Mouse (Mus musculus) cerebellum, adult 11 months (tissue): Measurements from ENCODE around the gene Rabgap1l.

Experiments used
- DNase-seq: peaks from one replicate; pipeline ENCODE4 v3.0.0; 2022

The Rabgap1l gene

GRCm38 (mm10) chr1:160273133-160273743 lies 519.8 kb downstream of the Rabgap1l start:
- no peak for DNase-seq

GRCm38 (mm10) chr1:160271282-160271967 lies 521.6 kb downstream of the Rabgap1l start:
- DNase-seq = no peak

GRCm38 (mm10) chr1:160268322-160268721 lies 524.7 kb downstream of the Rabgap1l start:
- no peak for DNase-seq

- no peak for DNase-seq
These were observed 529.2 kb downstream of the Rabgap1l start for GRCm38 (mm10) chr1:160263630-160264346.

GRCm38 (mm10) chr1:160263053-160263452 lies 530.0 kb downstream of the Rabgap1l start:
- DNase-seq = no peak

- DNase-seq = no peak
These were observed 530.6 kb downstream of the Rabgap1l start for GRCm38 (mm10) chr1:160262415-160262814.

GRCm38 (mm10) chr1:160261849-160262248 lies 531.2 kb downstream of the Rabgap1l start:
- DNase-seq = no peak

GRCm38 (mm10) chr1:160260605-160261004 lies 532.4 kb downstream of the Rabgap1l start:
- no peak for DNase-seq

- DNase-seq = peak; percentile 46
These were observed 533.1 kb downstream of the Rabgap1l start for GRCm38 (mm10) chr1:160259884-160260283.

GRCm38 (mm10) chr1:160253108-160253507 lies 539.9 kb downstream of the Rabgap1l start:
- no peak for DNase-seq

GRCm38 (mm10) chr1:160251388-160252007 lies 541.5 kb downstream of the Rabgap1l start:
- no peak for DNase-seq

GRCm38 (mm10) chr1:160250782-160251181 lies 542.2 kb downstream of the Rabgap1l start:
- no peak for DNase-seq

- no peak for DNase-seq
These were observed 543.2 kb downstream of the Rabgap1l start for GRCm38 (mm10) chr1:160249786-160250185.

- no peak for DNase-seq
These were observed 545.5 kb downstream of the Rabgap1l start for GRCm38 (mm10) chr1:160247473-160247872.

GRCm38 (mm10) chr1:160246844-160247243 lies 546.2 kb downstream of the Rabgap1l start:
- DNase-seq = no peak

- DNase-seq = no peak
These were observed 547.1 kb downstream of the Rabgap1l start for GRCm38 (mm10) chr1:160245954-160246353.

- DNase-seq = no peak
These were observed 548.3 kb downstream of the Rabgap1l start for GRCm38 (mm10) chr1:160244689-160245088.

- DNase-seq = no peak
These were observed 552.9 kb downstream of the Rabgap1l start for GRCm38 (mm10) chr1:160240091-160240490.

GRCm38 (mm10) chr1:160238852-160239443 lies 554.1 kb downstream of the Rabgap1l start:
- DNase-seq = no peak

GRCm38 (mm10) chr1:160237981-160238380 lies 555.0 kb downstream of the Rabgap1l start:
- no peak for DNase-seq

GRCm38 (mm10) chr1:160233921-160234320 lies 559.1 kb downstream of the Rabgap1l start:
- DNase-seq = no peak

- DNase-seq = no peak
These were observed 560.9 kb downstream of the Rabgap1l start for GRCm38 (mm10) chr1:160232113-160232512.

- DNase-seq = no peak
These were observed 562.0 kb downstream of the Rabgap1l start for GRCm38 (mm10) chr1:160231013-160231412.
